10 mouse cellular contexts compared by ENCODE assay signal in the genomic region with DNA sequence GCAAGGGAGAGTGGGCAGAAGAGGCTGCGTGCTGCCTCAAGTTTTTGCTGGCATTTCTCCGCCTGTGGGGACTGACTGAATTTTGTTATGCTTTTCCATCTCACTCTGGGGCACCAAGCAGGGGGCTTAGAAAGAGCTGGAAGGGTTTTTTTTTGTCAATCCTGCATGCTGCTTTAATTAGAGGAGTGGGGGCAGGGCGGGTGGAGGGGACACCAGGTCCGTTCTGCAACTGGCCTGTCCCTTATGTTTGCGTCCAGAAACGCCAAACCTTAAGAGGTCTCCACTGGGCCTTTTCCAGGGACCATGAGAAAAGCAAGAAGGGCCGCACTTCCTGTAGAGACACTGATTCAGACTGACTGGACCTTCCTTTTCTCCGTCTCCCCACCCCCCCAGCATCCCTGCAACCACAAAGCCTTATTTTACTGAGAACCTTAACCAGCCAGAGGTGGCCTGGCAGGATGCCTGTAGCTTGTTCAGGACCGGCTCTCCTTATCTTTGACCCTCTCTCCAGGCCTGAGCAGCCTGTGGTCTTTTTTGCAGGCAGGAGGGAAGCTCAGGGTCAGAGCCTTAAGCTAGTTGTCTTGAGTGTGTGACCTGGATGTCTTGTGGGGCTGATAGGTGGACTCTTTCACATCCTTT. TPM values are rescaled to one million over a fixed set of nuclear protein-coding genes. Genes with fewer than 3 reads are reported as not detected.
DNase-seq lines count a peak whose midpoint lies in the region; ATAC-seq and TF ChIP-seq lines count a peak whose summit lies in the region.
"Had no signal": no experiment of that assay in that cellular context is flagged by ENCODE, and none has a peak within 500 bp of the region (broad histone marks: within the 10 kb centered on the region; RNA-seq: fewer than 3 reads in every experiment).

No protein-coding gene starts in this region.

- H3K9me3 ChIP-seq in liver, embryonic 16.5 days (replicated peaks; ENCODE audit: control insufficient read depth, low read length) = no peaks in the 10 kb centered on the region

- H3K27ac ChIP-seq in cortical plate, adult 2 months (ENCODE audit: insufficient read depth, low read length) = no peak overlapping the region
- no peak overlapping the region for H3K27ac ChIP-seq in liver, embryonic 16.5 days (ENCODE audit: low read length)
- H3K27ac ChIP-seq: heart, adult 2 months had no signal

- ATAC-seq in liver, embryonic 16.5 days (ENCODE audit: low read depth) = no peak
- ATAC-seq: Patski had no signal

- TF ChIP-seq POLR2A in cortical plate, adult 2 months (IDR thresholded peaks at IDR 0.05; ENCODE audit: extremely low read depth, insufficient read depth, low read length) = no peak

- peak; percentile 34 to 54 for DNase-seq in heart, adult 18-20 months
- no peak for DNase-seq in heart, adult 8-10 months (ENCODE audit: low spot score)
- peak; percentile 61 for DNase-seq in heart, postnatal 4 days
- no peak for DNase-seq in adrenal gland, postnatal 25 days
- DNase-seq in thymus, postnatal 4 days = no peak
- DNase-seq in layer of hippocampus, adult 9-11 months = no peak

- WGBS in liver, embryonic 16.5 days (ENCODE audit: insufficient replicate concordance) = 70% methylated on average over 9 of the region's 9 CpGs

- H3K4me3 ChIP-seq in cortical plate, adult 2 months (ENCODE audit: insufficient read depth, low read length) = peak overlapping the region; percentile 54
- H3K4me3 ChIP-seq in liver, embryonic 16.5 days (ENCODE audit: low read depth, low read length) = peak overlapping the region; percentile 100
- H3K4me3 ChIP-seq: heart, adult 2 months had no signal

- H3K27me3 ChIP-seq in liver, embryonic 16.5 days (ENCODE audit: control insufficient read depth, insufficient read depth, low read depth, low read length) = no peaks in the 10 kb centered on the region
- H3K27me3 ChIP-seq: Patski had no signal

- peaks cover 12% of the 10 kb centered on the region; the same call in 1 of the 2 replicates for H3K4me1 ChIP-seq in cortical plate, adult 2 months (ENCODE audit: control insufficient read depth, insufficient read depth, low read length)
- peaks cover 51% of the 10 kb centered on the region for H3K4me1 ChIP-seq in liver, embryonic 16.5 days (ENCODE audit: control insufficient read depth, low read depth, low read length)

- H3K9ac ChIP-seq in liver, embryonic 16.5 days (ENCODE audit: low read depth, low read length) = no peak overlapping the region

- TF ChIP-seq CTCF in cortical plate, adult 2 months (IDR thresholded peaks at IDR 0.05; ENCODE audit: extremely low read depth, insufficient read depth, low read length) = no peak

- peaks cover 38% of the 10 kb centered on the region for H3K36me3 ChIP-seq in liver, embryonic 16.5 days (ENCODE audit: control insufficient read depth, insufficient read depth)

- H3K4me2 ChIP-seq in liver, embryonic 16.5 days (ENCODE audit: low read depth, low read length) = peak overlapping the region; percentile 99

RNA-seq across cellular contexts. Expression of a gene that starts 3.0 kb away (rescaled TPM):
- total RNA-seq in heart, adult 18-20 months (2021) = 10 to 100 TPM; 27.5 to 37.9 TPM
- total RNA-seq in heart, adult 8-10 months (2022) = 10 to 100 TPM; 34.2 to 42.5 (median 36.2) TPM
- polyA plus RNA-seq in cortical plate, adult 2 months (2012; rRNA removed) = 121 and 123 TPM in 2 replicates
- total RNA-seq in heart, postnatal 4 days (2021) = 10 to 100 TPM; 55.3 to 58.7 TPM
- 27.4 and 31.5 TPM in 2 replicates for polyA plus RNA-seq in liver, embryonic 16.5 days (2015; fragmentation: Nextera tagmentation; extraction: Ambion mirVana)
- total RNA-seq in adrenal gland, postnatal 25 days (2021) = 70.8 and 82.6 TPM in 2 replicates

Comparison
In these comparisons a context has a peak if more than half of its experiments do, and no peak if none do; other contexts are left out.
1. DNase-seq: peak in heart, adult 18-20 months (2 of 2) and heart, postnatal 4 days (single experiment); none in heart, adult 8-10 months (single experiment), adrenal gland, postnatal 25 days (single experiment), thymus, postnatal 4 days (single experiment) and layer of hippocampus, adult 9-11 months (single experiment).